Mouse (Mus musculus) liver, embryonic 15.5 days (tissue): Measurements from ENCODE around the gene Cox19. TPM values are rescaled to one million over a fixed set of nuclear protein-coding genes. Genes with fewer than 3 reads are reported as not detected.
"Not testable (repeated sequence)": the region's sequence is repeated elsewhere in the genome, so short reads cannot be mapped to it uniquely, and the experiment has no call there.

ENCODE experiments used
- ATAC-seq: fragments of 200-750 bp; cut with Nextera tagmentation; 2 replicates; pipeline ENCODE4 v1.8.0; 2017; ENCODE audit warnings: moderate number of reproducible peaks, mild to moderate bottlenecking, moderate library complexity; ENCODE audit not compliant: insufficient read depth
- H3K27ac ChIP-seq: fragments of 300-500 bp; sonication (generic); replicated peaks from 2 replicates; pipeline ENCODE4 v1.5.1; 2015; ENCODE audit warnings: mild to moderate bottlenecking, inconsistent platforms
- H3K27me3 ChIP-seq: fragments of 300-500 bp; sonication (generic); 2 replicates; pipeline ENCODE4 v1.6.1; 2015; ENCODE audit warnings: mild to moderate bottlenecking, inconsistent platforms
- H3K36me3 ChIP-seq: fragments of 300-500 bp; sonication (generic); replicated peaks from 2 replicates; pipeline ENCODE4 v1.6.1; 2015; ENCODE audit warnings: moderate library complexity, mild to moderate bottlenecking, inconsistent platforms
- H3K4me1 ChIP-seq: fragments of 300-500 bp; sonication (generic); replicated peaks from 2 replicates; pipeline ENCODE4 v1.6.1; 2015; ENCODE audit warnings: inconsistent platforms
- H3K4me2 ChIP-seq: fragments of 300-500 bp; sonication (generic); 2 replicates; pipeline ENCODE4 v1.6.1; 2015; ENCODE audit warnings: moderate library complexity, mild to moderate bottlenecking, inconsistent platforms
- H3K4me3 ChIP-seq: fragments of 300-500 bp; sonication (generic); replicated peaks from 2 replicates; pipeline ENCODE4 v1.5.1; 2015; ENCODE audit warnings: mild to moderate bottlenecking, inconsistent platforms
- H3K9ac ChIP-seq: fragments of 300-500 bp; sonication (generic); 2 replicates; pipeline ENCODE4 v1.6.1; 2015; ENCODE audit warnings: moderate library complexity, mild to moderate bottlenecking, inconsistent platforms
- H3K9me3 ChIP-seq: fragments of 300-500 bp; sonication (generic); replicated peaks from 2 replicates; pipeline ENCODE4 v1.6.1; 2016; ENCODE audit warnings: inconsistent platforms
- WGBS: fragments of 180-500 bp; shearing (Covaris S2); methylation state at CpG from one replicate; pipeline ENCODE4 v1.1.7; 2015; ENCODE audit warnings: mixed read lengths; ENCODE audit not compliant: insufficient replicate concordance; 5-methylcytosine and 5-hydroxymethylcytosine counted together
- polyA plus RNA-seq: library from polyadenylated mRNA; unstranded; fragments of >200 nt; fragmentation: Nextera tagmentation; extraction: Ambion mirVana; gene quantifications from 2 replicates; pipeline ENCODE4 v1.2.1, GENCODE M21; 2015

The Cox19 gene
- polyA plus RNA-seq, 1 experiment from 2014 or later = 49.3 TPM

GRCm38 (mm10) chr5:139390324-139391119 is 39.3 kb upstream of the Cox19 start:
- peak overlapping the region; percentile 89 for H3K9ac ChIP-seq
- H3K27ac ChIP-seq = peak overlapping the region; percentile 100
- 40% methylated on average over 5 of the region's 5 CpGs for WGBS
- H3K4me1 ChIP-seq = peaks cover 95% of the 10 kb centered on the region
- peaks cover 59% of the 10 kb centered on the region for H3K36me3 ChIP-seq
- H3K4me3 ChIP-seq = peak overlapping the region; percentile 68
- H3K9me3 ChIP-seq, H3K27me3 ChIP-seq: not testable (repeated sequence)
- ATAC-seq = peak; percentile 12
- H3K4me2 ChIP-seq = peak overlapping the region; percentile 87

DNA sequence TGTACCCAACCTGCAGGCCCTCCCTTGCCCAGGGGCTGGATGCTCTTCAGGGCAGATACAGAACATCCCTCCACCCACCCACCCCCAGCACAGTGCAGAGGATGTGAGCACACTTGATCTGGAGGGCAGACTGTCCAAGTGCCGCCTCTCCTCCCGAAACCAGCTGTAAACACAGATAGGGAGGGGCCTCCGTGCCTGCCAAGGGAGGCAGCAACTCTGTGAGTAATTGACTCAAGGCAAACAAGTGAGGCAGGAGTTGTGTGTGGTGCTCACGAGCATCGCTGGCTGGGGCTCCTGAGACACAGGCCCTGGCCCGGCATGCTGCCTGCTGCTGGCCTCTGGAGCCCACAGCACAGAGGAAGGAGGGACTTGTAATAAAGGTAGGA is 38.5 kb upstream of the Cox19 start:
- H3K4me3 ChIP-seq = peak overlapping the region; percentile 68
- H3K9ac ChIP-seq = peak overlapping the region; percentile 89
- 5% methylated on average over 6 of the region's 6 CpGs for WGBS
- no peaks in the 10 kb centered on the region for H3K27me3 ChIP-seq
- no peaks in the 10 kb centered on the region for H3K9me3 ChIP-seq
- peak; percentile 85 for ATAC-seq
- peaks cover 95% of the 10 kb centered on the region for H3K4me1 ChIP-seq
- H3K4me2 ChIP-seq = peak overlapping the region; percentile 87
- H3K27ac ChIP-seq = peak overlapping the region; percentile 100
- H3K36me3 ChIP-seq = peaks cover 59% of the 10 kb centered on the region

DNA sequence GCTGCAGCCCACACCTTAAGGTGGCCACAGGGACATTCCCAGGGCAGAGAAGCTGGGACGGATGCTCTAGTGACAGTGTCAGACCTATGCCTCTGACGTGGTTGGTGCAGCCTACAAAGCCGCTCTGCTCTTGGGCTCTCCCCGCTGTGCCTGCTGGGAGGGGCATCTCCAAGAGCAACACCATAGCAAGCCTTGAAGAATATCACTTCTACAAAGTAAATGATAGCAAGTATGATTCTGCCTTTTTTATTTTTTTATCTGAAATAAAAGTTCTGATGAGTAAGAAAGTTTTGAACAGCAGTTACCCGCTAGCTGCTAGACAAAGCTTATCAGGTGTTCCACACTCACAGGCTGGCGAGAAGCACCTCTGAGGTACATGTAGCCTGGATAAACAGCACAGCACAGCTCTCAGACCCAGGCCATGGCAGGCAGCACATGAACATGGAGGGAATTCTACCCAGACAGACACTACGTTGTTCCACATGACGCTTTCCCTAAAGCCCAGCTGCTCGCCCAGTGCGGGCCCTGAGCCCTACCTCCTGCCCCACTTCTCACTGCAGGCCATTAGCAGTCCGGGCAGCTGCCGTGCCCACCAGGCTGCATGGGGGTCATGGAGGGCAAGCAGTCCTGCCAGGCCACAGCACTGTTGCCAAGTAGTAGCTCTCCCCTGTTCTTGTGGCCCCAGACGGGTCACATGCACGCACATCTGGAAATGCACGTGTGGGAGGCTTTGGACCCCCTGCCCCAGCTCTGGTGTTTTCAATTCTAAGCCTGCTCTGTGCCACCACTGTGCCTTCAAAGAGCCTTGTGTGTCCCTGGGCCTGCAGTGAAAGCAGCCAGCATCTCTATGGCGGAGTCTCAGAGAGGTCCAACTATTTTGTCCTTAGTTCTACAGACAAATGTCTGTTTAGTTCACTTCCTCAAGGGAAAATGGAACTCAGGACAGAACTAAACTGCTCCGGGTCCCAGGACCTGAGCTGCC is 37.8 kb upstream of the Cox19 start:
- Histone ChIP-seq H3K4me1 (peaks cover 95% of the 10 kb centered on the region), H3K9me3 (no peaks in the 10 kb centered on the region), H3K27me3 (no peaks in the 10 kb centered on the region), H3K9ac (peak overlapping the region; percentile 89), H3K4me3 (peak overlapping the region; percentile 68), H3K4me2 (peak overlapping the region; percentile 87), H3K27ac (peak overlapping the region; percentile 100), H3K36me3 (peaks cover 59% of the 10 kb centered on the region)
- ATAC-seq = peak; percentile 75
- WGBS = 35% methylated on average over 17 of the region's 17 CpGs

GRCm38 (mm10) chr5:139388195-139388570 is 37.0 kb upstream of the Cox19 start:
- 38% methylated on average over 4 of the region's 4 CpGs for WGBS
- peak overlapping the region; percentile 87 for H3K4me2 ChIP-seq
- peak overlapping the region; percentile 68 for H3K4me3 ChIP-seq
- no peaks in the 10 kb centered on the region for H3K9me3 ChIP-seq
- H3K36me3 ChIP-seq = peaks cover 52% of the 10 kb centered on the region
- no peak for ATAC-seq
- no peaks in the 10 kb centered on the region for H3K27me3 ChIP-seq
- peak overlapping the region; percentile 100 for H3K27ac ChIP-seq
- H3K4me1 ChIP-seq = peaks cover 95% of the 10 kb centered on the region
- peak overlapping the region; percentile 89 for H3K9ac ChIP-seq

DNA sequence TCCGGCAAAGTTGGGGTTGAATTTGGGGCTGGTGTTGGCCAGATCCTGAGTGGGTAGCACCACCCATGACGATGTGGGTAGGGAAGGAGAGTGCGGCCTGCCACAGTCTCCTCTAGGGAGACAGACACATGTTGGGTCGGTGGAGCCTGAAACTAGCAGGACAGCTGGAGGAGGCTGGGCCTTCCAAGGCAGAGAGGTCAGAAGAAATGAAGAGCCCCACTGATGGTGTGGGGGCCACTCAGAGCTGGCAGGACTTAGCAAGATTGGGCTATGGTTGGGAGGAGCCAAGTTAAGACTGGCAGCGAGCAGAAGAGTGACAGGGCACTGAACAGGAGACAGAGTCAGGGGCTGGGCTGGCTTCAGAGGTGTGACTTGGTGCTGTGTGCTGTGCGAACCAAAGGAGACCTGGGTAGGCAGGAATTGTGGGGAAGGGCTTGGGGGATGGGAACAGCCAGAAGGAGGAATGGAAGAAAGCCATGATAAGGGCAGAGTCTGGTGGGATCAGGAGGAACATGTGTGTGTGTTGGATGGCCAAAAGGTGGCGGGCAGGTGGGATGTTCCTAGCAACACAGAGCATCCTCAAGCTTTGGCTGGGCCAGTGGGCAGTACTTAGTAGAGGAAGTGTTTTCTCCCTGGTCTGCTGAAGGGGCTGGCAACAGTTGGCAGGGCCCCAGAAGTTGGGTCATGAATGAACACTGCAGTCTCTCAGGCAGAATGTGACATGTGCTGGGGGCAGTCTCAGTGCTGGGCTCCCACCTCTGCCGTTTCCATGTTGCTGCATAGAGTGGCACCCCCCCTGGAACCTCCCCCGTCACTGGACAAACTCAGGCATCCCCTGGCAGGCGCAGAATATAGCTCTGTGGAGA is 36.3 kb upstream of the Cox19 start:
- Histone ChIP-seq H3K27me3 (no peaks in the 10 kb centered on the region), H3K4me3 (peak overlapping the region; percentile 68), H3K9ac (peak overlapping the region; percentile 89), H3K36me3 (peaks cover 46% of the 10 kb centered on the region), H3K4me1 (peaks cover 95% of the 10 kb centered on the region), H3K27ac (peak overlapping the region; percentile 100), H3K9me3 (no peaks in the 10 kb centered on the region), H3K4me2 (peak overlapping the region; percentile 87)
- no peak for ATAC-seq
- 72% methylated on average over 10 of the region's 10 CpGs for whole genome bisulfite sequencing

DNA sequence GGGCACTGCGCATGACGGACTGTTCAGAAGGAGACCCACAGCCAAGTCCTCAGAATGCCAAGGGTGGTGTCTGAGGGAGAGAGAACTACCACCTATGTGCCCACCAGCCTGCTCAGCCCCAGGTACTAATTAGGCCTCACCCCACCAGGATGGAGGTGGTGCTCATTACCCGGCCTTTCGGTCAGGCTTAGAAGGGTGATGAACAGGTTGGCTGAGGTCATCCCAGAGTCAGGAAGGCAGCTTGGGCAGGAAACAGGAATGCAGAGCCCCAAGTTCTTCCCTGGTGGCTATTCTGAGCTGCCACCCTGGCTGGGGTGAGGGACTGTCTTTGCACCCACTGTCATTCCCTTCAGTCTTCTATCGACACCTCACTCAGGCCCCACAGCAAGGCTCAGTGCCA is 34.8 kb upstream of the Cox19 start:
- H3K27me3 ChIP-seq = no peaks in the 10 kb centered on the region
- H3K9ac ChIP-seq = peak overlapping the region; percentile 46
- peak overlapping the region; percentile 100 for H3K27ac ChIP-seq
- peaks cover 94% of the 10 kb centered on the region for H3K4me1 ChIP-seq
- peaks cover 31% of the 10 kb centered on the region for H3K36me3 ChIP-seq
- 0 out of 2 replicates have a peak overlapping the region, but pooled peaks have one; percentile 1 for H3K4me3 ChIP-seq
- H3K4me2 ChIP-seq = peak overlapping the region; percentile 87
- 84% methylated on average over 5 of the region's 5 CpGs for WGBS
- H3K9me3 ChIP-seq = no peaks in the 10 kb centered on the region
- ATAC-seq = no peak

GRCm38 (mm10) chr5:139384531-139384930 is 33.3 kb upstream of the Cox19 start:
- H3K4me2 ChIP-seq = peak overlapping the region; percentile 94
- H3K27me3 ChIP-seq = no peaks in the 10 kb centered on the region
- no peaks in the 10 kb centered on the region for H3K9me3 ChIP-seq
- no peak for ATAC-seq
- H3K36me3 ChIP-seq = peaks cover 27% of the 10 kb centered on the region
- H3K4me1 ChIP-seq = peaks cover 92% of the 10 kb centered on the region
- H3K9ac ChIP-seq = peak overlapping the region; percentile 90; the same call in 1 of the 2 replicates
- H3K27ac ChIP-seq = peak overlapping the region; percentile 100
- WGBS = 54% methylated on average over 10 of the region's 10 CpGs
- no peak overlapping the region for H3K4me3 ChIP-seq

DNA sequence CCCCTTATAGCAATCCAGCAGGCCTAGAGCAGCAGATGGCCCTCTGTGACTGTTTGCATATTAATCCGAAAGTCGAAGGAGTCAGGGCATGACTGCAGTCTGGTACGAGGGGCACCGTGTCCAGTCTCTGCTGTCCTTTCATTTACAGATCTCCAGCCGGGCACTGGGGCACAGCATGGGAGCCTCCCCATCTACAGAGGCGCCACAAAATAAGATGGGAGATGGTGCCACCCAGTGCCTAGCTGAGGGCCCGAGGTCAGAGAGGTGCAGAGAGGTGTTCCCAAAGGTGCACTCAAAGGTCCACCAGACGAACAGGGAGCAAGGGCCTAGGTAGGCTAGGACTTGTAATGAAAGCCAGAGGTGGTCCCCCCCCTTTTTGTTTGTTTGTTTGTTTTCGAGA is 32.0 kb upstream of the Cox19 start:
- H3K9ac ChIP-seq = peak overlapping the region; percentile 90
- no peak for ATAC-seq
- peaks cover 92% of the 10 kb centered on the region for H3K4me1 ChIP-seq
- H3K4me3 ChIP-seq = peak overlapping the region; percentile 91
- H3K27ac ChIP-seq = peak overlapping the region; percentile 100
- H3K36me3 ChIP-seq = peaks cover 27% of the 10 kb centered on the region
- no peaks in the 10 kb centered on the region for H3K9me3 ChIP-seq
- 32% methylated on average over 9 of the region's 9 CpGs for WGBS
- H3K4me2 ChIP-seq = peak overlapping the region; percentile 94
- H3K27me3 ChIP-seq = no peaks in the 10 kb centered on the region

GRCm38 (mm10) chr5:139382760-139383159 is 31.5 kb upstream of the Cox19 start:
- Histone ChIP-seq H3K27ac (peak overlapping the region; percentile 100), H3K4me3 (peak overlapping the region; percentile 91)

More at GRCm38 (mm10) chr5:139382760-139383159, 31.5 kb upstream of the Cox19 start:
- 6% methylated on average over 8 of the region's 8 CpGs for WGBS
- H3K4me2 ChIP-seq = peak overlapping the region; percentile 94
- H3K9me3 ChIP-seq = no peaks in the 10 kb centered on the region
- peak; percentile 72 for ATAC-seq
- H3K4me1 ChIP-seq = peaks cover 92% of the 10 kb centered on the region
- H3K27me3 ChIP-seq = no peaks in the 10 kb centered on the region
- peaks cover 27% of the 10 kb centered on the region for H3K36me3 ChIP-seq
- H3K9ac ChIP-seq = peak overlapping the region; percentile 90
